Mouse (Mus musculus) right cerebral cortex, adult 18-20 months (tissue): ENCODE data around the gene Haus2.
"Not testable (repeated sequence)": the region's sequence is repeated elsewhere in the genome, so short reads cannot be mapped to it uniquely, and the experiment has no call there.

Experiments used
- DNase-seq: peaks from one replicate; pipeline ENCODE4 v3.0.0; 2022; ENCODE audit warnings: mixed read lengths

Gene Haus2

DNA sequence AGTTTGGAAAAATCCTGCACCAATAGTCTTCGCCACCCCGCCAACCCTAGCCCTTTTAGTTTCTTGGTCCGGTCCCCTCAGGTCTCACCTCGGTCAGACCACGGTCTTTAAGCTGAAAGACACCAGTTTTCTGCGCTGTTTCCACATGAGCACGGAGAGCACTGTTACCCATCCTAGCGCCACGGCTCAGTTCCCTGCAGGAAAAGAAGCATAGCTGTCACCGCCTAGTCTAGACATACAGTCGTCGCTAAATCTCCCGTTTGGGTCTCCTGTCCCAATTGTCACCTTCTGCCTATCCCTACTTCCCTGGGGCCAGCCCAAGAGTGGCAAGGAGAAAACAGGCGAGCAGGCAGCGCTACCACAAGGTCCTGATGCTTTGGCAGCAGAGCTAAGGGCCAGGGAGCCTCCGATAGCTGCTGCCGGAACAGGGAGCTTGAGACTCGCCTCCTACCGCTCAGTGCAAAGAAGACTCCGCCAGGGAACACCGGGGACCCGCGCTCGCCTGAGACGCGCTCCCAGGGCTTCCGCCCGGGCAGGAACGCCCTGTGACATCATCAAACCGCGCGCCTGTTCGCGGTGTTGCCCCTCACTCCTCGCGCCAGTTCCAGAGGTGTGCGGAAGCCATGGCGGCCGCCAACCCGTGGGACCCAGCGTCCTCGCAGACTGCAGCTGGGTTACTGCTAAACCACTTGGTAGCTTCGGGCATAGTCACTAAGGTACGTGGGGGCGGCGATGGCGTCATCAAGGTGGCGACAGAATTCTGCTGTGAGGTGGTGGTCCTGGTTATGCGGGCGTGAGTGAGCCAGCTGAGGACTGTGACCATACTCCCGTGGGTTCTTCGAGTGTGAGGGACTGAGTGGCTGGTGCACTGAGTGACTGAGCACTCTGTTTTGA lies at the start of gene Haus2, which contains the start of gene Lrrc57:
Gene Haus2, plus strand, starts transcription at position 554 of the 894 bp plus-strand sequence.
Gene Lrrc57, minus strand, starts transcription at position 691 of the 894 bp plus-strand sequence.
- DNase-seq = peak; percentile 93

- DNase-seq = no peak
These were observed 47.7 kb upstream of the Haus2 start for GRCm38 (mm10) chr2:120561524-120561923.

DNA sequence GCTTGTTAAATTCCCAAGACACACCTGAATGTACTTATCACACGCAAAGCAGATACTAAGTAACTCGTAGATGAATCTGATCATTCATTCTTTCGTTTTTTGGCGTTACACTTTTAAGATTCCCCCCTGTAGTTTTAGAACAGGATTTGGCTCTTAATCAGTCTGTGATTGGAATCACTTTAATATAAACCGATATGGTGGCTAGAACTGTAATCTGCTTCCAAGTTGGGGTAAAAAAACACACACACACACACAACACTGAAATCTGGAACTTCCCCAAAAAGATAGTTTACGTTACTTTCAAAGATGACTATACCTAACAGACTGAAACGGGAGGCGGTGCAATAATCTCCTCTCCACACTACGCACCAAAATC lies 46.3 kb upstream of the Haus2 start:
- DNase-seq = no peak

- DNase-seq = peak; percentile 92
These were observed 45.8 kb upstream of the Haus2 start, which contains the start of gene Zfp106 for GRCm38 (mm10) chr2:120563235-120563990. Zfp106 (minus strand) TSS chr2:120563843.

DNA sequence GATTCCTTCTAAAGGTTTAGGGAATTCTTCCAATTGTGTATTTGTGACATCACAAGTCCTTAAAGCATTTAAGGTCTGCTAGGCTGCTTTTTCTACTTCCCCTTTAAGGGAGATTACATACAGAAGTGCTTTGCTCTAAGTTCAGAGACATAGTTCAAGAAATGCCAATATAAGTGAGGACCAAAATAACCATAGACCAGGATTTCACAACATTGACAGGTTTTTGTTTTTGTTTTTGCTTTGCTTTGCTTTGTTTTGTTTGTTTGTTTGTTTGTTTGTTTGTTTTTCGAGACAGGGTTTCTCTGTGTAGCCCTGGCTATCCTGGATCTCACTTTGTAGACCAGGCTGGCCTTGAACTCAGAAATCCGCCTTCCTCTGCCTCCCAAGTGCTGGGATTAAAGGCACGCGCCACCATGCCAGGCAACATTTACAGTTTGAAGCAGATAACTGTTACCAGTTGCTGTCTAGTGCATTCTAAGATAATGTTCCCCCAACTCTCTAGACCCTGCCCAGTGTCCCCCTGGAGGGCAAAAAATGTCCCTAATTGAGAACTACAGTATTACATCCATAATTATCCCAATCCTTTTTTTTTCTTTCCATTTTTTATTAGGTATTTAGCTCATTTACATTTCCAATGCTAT lies 44.5 kb upstream of the Haus2 start:
- DNase-seq = not testable (repeated sequence)

DNA sequence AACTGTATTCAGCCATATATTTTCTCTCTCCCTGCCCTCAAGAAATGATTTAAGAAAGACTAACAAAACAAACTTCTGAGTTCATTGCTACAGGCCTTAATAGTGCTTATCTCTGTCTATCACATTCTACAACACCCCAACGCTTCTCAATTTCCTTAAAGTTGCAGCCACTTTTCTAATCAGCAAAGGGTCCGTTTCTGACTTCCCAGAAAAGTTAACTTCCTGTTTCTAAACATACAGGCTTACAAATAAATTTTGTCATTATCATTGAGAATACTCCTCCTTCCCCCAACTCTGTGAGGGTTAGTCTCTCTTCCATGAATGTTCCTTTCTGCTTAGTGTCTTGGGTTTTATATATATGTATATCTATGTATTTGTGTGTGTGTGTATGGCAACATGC lies 43.8 kb upstream of the Haus2 start:
- no peak for DNase-seq

- DNase-seq = peak; percentile 97
These were observed 42.0 kb upstream of the Haus2 start, which contains the start of gene Snap23 for GRCm38 (mm10) chr2:120566886-120567797. Snap23 (plus strand) TSS chr2:120567671.

- no peak for DNase-seq
These were observed 41.3 kb upstream of the Haus2 start for GRCm38 (mm10) chr2:120567798-120568320.

GRCm38 (mm10) chr2:120571081-120571480 lies 38.1 kb upstream of the Haus2 start:
- no peak for DNase-seq

DNA sequence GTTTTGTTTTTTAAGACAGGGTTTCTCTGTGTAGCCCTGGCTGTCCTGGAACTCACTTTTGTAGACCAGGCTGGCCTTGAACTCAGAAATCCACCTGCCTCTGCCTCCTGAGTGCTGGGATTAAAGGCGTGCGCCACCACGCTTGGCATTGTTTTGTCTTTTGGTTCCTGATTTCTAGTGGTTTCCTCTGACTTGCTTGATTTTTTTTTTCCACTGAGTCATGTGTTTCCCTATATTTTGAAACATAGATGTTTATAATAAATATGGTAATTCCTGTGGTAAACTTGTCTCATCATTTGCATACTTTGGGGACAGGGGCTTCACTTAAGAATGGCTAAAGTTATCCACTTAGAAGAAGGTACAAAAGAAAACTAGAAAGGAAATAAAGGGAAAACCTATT lies 37.0 kb upstream of the Haus2 start:
- not testable (repeated sequence) for DNase-seq

DNA sequence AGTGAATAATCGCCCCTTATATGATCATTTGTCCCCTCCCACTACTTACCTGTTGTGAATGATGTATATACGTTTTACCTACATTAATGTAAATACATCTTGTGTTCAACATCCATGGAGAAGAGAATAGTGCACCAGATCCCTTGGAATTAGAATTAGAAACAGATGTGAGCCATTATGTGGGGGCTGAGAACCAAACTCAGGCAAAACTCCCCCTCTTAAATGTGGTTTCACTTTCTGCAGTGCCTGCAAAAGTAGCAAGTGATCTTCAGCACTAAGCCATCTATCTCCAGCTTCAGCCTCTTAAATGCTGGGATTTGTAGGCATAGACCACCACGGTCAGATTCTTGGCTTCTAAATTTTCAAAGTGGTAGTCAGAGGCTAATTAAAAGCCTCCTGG lies 34.1 kb upstream of the Haus2 start:
- DNase-seq = no peak

DNA sequence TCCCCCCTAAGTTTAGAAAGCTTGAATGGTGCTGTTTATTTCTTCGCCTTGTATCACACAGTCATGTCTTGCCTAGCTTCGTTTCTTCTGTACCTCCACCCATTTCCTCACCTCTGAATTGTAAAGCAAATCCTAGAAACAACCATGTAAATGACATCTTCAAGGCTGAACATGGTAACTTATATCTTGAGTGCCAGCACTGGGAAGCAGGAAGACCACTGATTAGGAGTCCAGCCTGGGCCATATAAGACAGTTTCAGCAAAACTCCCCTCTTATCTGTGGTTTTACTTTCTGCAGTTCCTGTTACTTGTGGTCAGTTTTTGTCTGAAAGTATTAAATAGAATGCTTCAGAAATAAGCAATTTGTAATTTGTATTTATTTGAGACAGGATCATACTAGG lies 33.2 kb upstream of the Haus2 start:
- DNase-seq = no peak

DNA sequence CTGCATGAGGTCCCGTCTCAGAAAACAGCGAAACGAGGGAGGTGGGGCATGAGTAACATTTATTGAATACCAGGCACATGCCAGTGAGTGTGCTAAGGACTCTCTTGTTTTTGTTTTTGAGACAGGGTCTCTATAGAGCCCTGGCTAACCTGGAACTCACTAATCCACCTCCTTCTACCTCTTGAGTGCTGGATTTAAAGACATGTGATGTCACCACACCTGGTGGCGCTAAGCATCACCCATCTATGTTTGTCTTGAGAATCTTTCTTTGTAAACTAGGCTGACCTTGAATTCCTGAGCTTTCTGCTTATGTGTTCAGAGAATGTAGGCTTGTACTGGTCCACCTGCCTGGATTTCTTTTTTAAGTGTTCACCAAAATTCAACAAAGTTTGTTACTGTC lies 31.4 kb upstream of the Haus2 start:
- DNase-seq = no peak

DNA sequence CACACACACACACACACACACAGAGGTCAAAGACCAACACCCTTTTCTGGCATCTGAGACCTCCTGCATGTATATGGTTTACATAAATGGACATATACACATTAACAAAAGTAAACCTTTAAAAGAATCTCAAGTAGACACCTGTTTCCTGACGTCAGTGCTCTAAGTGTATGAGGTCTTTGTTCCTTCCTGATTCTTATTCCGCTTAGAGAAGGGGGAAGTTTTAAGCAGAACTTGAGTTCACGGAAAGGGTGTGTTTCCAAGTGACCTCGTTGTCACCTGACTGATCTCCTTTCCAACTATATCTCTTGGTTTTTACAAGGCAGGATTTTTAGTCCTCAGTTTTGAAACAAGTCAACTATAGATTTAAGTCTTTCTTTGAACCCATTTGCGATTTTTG lies 30.9 kb upstream of the Haus2 start:
- DNase-seq = no peak

DNA sequence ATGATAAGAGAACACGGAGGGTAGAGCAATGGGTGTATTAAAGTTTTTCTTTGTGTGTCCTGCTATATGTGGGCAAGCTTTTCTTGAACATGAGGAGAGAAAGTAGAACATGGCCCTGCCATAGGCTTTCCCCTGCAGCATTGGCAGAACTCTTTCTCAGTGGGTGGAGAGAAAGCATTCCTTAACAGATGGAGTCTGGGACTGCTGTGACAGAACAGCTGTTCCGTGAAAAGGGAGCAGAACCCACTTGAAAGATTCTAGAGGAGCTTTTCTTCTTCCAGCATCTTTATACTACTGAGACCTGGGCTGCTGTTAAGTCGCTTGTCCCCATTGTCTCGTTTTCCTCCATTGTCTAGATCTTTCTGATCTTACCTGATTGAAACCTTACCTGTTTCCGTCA lies 19.4 kb upstream of the Haus2 start:
- DNase-seq = peak; percentile 86

GRCm38 (mm10) chr2:120592227-120592626 lies 17.0 kb upstream of the Haus2 start:
- no peak for DNase-seq

- DNase-seq = peak; percentile 36
These were observed 11.4 kb upstream of the Haus2 start for GRCm38 (mm10) chr2:120597734-120598133.

DNA sequence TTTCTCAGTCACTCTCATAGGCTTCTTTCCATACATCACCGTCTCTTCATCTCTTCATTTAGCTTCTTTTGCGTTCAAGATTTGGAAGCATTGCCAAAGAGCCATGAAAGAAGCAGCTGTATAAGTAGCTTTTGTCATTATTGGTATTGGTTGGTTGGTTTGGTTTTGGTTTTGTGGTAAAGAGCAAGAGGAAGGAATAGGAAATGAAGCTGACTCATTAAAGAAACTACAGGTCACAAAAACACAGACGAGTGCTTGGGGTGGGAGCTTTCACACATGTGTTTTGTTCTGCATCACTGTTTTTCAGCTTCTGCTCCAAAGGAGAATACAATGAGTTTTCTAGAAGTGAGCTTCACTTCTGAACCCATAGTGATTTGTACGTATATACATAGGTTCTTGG lies 9.7 kb upstream of the Haus2 start:
- no peak for DNase-seq

DNA sequence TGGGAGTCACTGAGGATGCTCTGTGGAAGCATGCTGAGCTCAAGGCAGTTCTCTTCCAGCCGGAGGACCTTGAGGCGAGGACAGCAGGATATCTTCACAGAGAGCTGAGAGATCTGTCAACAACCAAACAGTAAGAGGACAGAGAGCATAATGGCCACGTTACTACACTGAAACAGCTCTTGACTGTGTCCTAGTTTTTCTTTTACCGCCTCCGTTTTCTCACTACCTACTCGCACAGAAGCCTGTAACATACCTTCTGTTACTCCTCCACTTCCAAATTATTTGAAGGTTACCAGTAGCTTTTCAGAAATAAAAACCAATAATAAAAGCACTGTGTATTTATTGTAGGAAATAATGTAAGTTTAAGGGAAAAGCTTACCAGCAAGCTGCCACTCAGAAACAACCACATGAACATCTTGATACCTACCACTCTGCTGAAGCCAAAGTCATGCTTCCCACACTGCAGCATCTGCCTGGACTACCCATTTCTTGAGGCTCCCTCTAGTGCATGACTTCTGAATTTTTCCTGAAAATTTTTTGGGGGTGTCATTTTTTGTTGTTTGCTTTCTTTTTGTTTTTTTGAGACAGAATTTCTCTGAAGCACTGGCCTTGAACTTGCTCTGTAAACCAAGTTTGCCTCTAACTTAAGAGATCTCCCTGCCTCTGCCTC lies 3.0 kb upstream of the Haus2 start:
- DNase-seq = peak; percentile 67

- no peak for DNase-seq
These were observed 7.3 kb downstream of the Haus2 start for GRCm38 (mm10) chr2:120616279-120617163.
